Mouse (Mus musculus): ENCODE measurements around the gene Ddhd1.

DNA sequence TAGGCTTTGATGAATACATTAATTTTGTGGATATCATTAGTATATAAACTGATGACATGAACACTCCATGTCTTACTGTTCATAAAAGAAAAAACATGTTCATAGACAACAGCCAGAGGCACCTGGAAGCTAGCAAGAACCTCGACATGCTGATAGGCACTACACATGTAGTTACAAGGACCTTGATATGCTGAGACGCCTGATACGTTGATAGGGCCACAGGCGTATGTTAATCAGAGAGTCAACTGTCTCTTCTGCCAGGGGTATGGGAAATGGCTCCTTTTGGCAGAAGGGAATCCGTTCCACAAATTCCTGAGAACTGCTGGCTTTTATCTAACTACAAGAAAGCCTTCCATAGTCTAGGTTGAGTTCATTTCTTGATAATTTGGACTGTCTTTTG lies 27.4 kb downstream of the Ddhd1 start:
- TF ChIP-seq CTCF (IDR thresholded peaks at IDR 0.05; ENCODE audit: extremely low read depth, insufficient read depth, insufficient read length, insufficient replicate concordance): no peak
- TF ChIP-seq POLR2A (IDR thresholded peaks at IDR 0.05; ENCODE audit: low read depth, low read length): no peak
